Mouse (Mus musculus) midbrain, embryonic 14.5 days (tissue): ENCODE measurements around the gene Eno2. TPM values are rescaled to one million over a fixed set of nuclear protein-coding genes. Genes with fewer than 3 reads are reported as not detected.
A peak's percentile ranks its signal among the peaks of the same experiment; 100 is the strongest.
"Not testable (repeated sequence)": the region's sequence is repeated elsewhere in the genome, so short reads cannot be mapped to it uniquely, and the experiment has no call there.

Experiments used
- ATAC-seq: fragments of 200-750 bp; cut with Nextera tagmentation; 2 replicates; pipeline ENCODE4 v1.8.0; 2017; ENCODE audit warnings: moderate number of reproducible peaks, moderate library complexity; ENCODE audit not compliant: low FRiP score, low TSS enrichment
- DNase-seq: peaks from one replicate; pipeline ENCODE4 v3.0.0-alpha.2; 2015
- H3K27ac ChIP-seq: fragments of 300-500 bp; sonication (generic); replicated peaks from 2 replicates; pipeline ENCODE4 v1.5.1; 2014; ENCODE audit warnings: mild to moderate bottlenecking, low read depth, low read length, moderate library complexity
- H3K27me3 ChIP-seq: fragments of 300-500 bp; sonication (generic); 2 replicates; pipeline ENCODE4 v1.6.1; 2014; ENCODE audit warnings: low read length, control low read depth, mixed read lengths; ENCODE audit not compliant: control insufficient read depth, insufficient read depth
- H3K36me3 ChIP-seq: fragments of 300-500 bp; sonication (generic); 2 replicates; pipeline ENCODE4 v1.6.1; 2014; ENCODE audit warnings: low read length, control low read depth; ENCODE audit not compliant: control insufficient read depth, insufficient read depth
- H3K4me1 ChIP-seq: fragments of 300-500 bp; sonication (generic); 2 replicates; pipeline ENCODE4 v1.6.1; 2014; ENCODE audit warnings: mild to moderate bottlenecking, antibody characterized with exemption, low read length, control low read depth; ENCODE audit not compliant: control insufficient read depth, insufficient read depth
- H3K4me2 ChIP-seq: fragments of 300-500 bp; sonication (generic); 2 replicates; pipeline ENCODE4 v1.6.1; 2014; ENCODE audit warnings: mild to moderate bottlenecking, low read length, moderate library complexity
- H3K4me3 ChIP-seq: fragments of 300-500 bp; sonication (generic); replicated peaks from 2 replicates; pipeline ENCODE4 v1.5.1; 2014; ENCODE audit warnings: low read depth, low read length
- H3K9ac ChIP-seq: fragments of 300-500 bp; sonication (generic); replicated peaks from 2 replicates; pipeline ENCODE4 v1.6.1; 2014; ENCODE audit warnings: mild to moderate bottlenecking, low read length, moderate library complexity
- H3K9me3 ChIP-seq: fragments of 300-500 bp; sonication (generic); 2 replicates; pipeline ENCODE4 v1.6.1; 2016; ENCODE audit warnings: low read length, control low read depth, mixed read lengths; ENCODE audit not compliant: control insufficient read depth
- WGBS: fragments of 180-500 bp; shearing (Covaris S2); extraction: QIAGEN DNeasy Blood & Tissue Kit; methylation state at CpG from one replicate; pipeline ENCODE4 v1.1.7; 2014; 5-methylcytosine and 5-hydroxymethylcytosine counted together
- polyA plus RNA-seq: library from polyadenylated mRNA; unstranded; fragments of >200 nt; fragmentation: Nextera tagmentation; extraction: Ambion mirVana; gene quantifications from 2 replicates; pipeline ENCODE4 v1.2.1, GENCODE M21; 2014

Gene Eno2
- polyA plus RNA-seq, 1 experiment from 2014 or later, result 64.3 TPM

DNA sequence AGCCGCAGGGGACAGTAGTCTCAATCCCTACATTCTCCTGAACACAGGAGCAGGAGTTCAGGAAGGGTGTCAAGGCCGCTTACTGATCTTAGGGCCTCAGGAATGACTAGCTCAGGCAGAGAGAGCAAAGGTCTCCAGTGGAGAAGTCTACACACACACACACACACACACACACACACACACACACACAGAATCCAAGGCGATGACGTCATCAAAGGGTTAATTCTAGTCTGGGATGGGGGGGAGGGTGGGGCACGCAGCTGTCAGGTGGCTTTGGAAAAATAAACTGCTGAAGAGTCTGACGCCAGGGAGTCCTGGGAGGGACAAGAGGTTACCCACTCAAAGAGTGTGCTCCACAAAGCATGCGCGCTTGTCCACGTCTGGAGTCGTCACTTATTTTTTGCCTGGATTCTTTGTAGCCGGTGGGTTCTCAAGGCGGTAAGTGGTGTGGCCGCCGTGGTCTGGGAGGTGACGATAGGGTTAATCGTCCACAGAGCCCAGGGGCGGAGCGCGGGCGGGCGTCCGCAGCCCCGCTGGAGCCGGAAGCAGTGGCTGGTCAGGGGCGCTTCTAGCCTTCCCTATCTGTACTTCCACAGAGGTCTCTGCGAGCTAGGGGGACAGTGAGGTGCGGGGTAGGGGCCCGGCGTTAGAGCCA lies 39.0 kb upstream of the Eno2 start, which contains the start of gene Spsb2:
Gene Spsb2, plus strand, starts transcription at position 304 of the 655 bp plus-strand sequence.
- Histone ChIP-seq H3K27ac (peak within 1 kb of the TSS; percentile 77), H3K27me3 (no peaks in the 10 kb centered on the region), H3K9me3 (no peaks in the 10 kb centered on the region), H3K4me2 (peak within 1 kb of the TSS; percentile 92), H3K4me3 (peak within 1 kb of the TSS; percentile 44), H3K9ac (peak within 1 kb of the TSS; percentile 55), H3K36me3 (peaks cover 13% of the 10 kb centered on the region), H3K4me1 (peaks cover 45% of the 10 kb centered on the region)
- 4% methylated on average over 29 of the region's 29 CpGs for WGBS
- ATAC-seq (peak; percentile 31; the same call in 1 of the 2 replicates), DNase-seq (peak; percentile 79)

GRCm38 (mm10) chr6:124807986-124808357 lies 38.5 kb upstream of the Eno2 start:
- Histone ChIP-seq H3K4me2 (peak overlapping the region; percentile 92), H3K27ac (0 out of 2 replicates have a peak overlapping the region, but pooled peaks have one; percentile 32), H3K36me3 (peaks cover 13% of the 10 kb centered on the region), H3K9me3 (no peaks in the 10 kb centered on the region), H3K27me3 (no peaks in the 10 kb centered on the region), H3K4me3 (no peak overlapping the region), H3K9ac (no peak overlapping the region), H3K4me1 (peaks cover 40% of the 10 kb centered on the region)
- ATAC-seq (no peak), DNase-seq (no peak)
- WGBS, result 89% methylated on average over 6 of the region's 6 CpGs

DNA sequence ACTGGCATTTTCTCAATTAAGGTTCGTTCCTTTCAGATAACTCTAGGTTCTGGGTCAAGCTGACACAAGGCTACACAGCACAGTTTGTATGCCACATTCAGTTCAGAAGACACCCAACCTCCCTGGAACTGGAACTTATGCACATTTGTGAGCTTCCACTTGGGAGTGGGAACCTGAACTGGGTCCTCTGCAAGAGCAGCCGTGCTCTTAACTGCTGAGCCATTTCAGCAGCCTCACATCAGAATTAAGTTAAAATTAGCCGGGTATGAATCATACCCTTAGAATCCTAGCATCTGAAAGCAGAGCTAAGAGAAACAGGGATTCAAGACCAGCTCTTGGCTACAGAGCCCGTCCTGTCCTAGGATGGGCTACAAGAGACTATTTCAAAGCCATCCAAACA lies 37.9 kb upstream of the Eno2 start:
- Histone ChIP-seq H3K4me2 (no peak overlapping the region), H3K36me3 (peaks cover 13% of the 10 kb centered on the region), H3K27ac (no peak overlapping the region), H3K9ac (no peak overlapping the region), H3K9me3 (no peaks in the 10 kb centered on the region), H3K4me3 (no peak overlapping the region), H3K27me3 (no peaks in the 10 kb centered on the region), H3K4me1 (peaks cover 34% of the 10 kb centered on the region)
- DNase-seq (no peak), ATAC-seq (no peak)
- 90% methylated on average over 4 of the region's 4 CpGs for WGBS

GRCm38 (mm10) chr6:124806446-124807140 lies 37.1 kb upstream of the Eno2 start:
- peaks cover 7% of the 10 kb centered on the region for H3K36me3 ChIP-seq
- H3K4me1 ChIP-seq, result peaks cover 30% of the 10 kb centered on the region
- H3K27me3 ChIP-seq, result no peaks in the 10 kb centered on the region
- peak overlapping the region; percentile 73 for H3K4me2 ChIP-seq
- no peak for ATAC-seq
- no peaks in the 10 kb centered on the region for H3K9me3 ChIP-seq
- 76% methylated on average over 7 of the region's 7 CpGs for WGBS
- no peak for DNase-seq
- H3K9ac ChIP-seq, result no peak overlapping the region; the same call in 1 of the 2 replicates
- H3K27ac ChIP-seq, result peak overlapping the region; percentile 77
- no peak overlapping the region for H3K4me3 ChIP-seq

DNA sequence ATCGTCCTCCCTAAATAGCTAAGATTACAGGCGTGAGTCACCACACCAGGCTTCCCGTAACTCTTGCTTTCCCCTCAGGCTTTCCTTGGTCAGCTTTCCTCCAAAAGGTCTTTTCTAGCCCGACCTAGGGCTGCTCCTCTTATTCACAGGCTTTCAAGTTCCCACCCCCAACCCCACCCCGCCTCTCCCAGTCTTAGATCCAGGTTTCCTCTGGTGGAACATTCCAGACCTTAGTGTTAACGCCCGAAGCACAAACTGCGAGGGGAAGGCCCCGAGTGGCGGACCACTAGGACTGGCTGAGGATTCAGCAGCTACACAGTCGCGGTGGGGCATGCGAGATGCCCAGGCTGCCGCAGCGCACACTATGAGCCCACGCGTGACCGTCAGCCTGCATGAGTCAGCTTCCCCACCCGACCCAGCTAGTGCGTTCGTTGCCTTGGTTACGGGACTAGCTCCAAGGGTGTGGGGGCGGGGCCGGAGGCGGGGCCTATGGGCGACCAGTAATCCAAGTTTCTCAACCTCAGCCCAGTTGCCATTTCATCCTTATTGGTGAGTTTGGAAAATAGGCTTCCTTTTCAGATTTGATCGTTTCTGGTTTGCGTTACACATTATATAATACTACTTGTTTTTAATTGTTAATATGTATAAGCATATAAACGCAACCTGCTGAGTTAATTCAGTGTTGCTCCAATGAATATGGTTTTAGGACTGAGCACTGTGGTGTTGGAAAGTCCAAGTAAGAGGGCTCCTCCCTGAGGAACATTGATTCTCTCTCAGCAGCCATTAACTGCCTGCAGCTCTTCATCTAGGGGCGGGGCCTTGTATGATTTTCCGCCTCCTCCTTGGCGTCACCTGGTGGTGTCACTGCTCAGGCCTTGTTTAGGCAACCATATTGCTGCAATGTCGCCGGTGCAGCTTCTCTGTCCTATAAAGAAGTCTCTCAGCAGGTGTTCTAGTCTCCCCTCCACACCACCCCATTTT lies 36.2 kb upstream of the Eno2 start:
- Histone ChIP-seq H3K27me3 (no peaks in the 10 kb centered on the region), H3K9me3 (no peaks in the 10 kb centered on the region), H3K27ac (peak overlapping the region; percentile 77), H3K4me1 (peaks cover 30% of the 10 kb centered on the region), H3K36me3 (peaks cover 4% of the 10 kb centered on the region; the same call in 1 of the 2 replicates), H3K4me2 (peak overlapping the region; percentile 73), H3K4me3 (peak overlapping the region; percentile 39), H3K9ac (peak overlapping the region; percentile 56)
- peak; percentile 96 for DNase-seq
- ATAC-seq, result peak; percentile 88
- 3% methylated on average over 34 of the region's 34 CpGs for WGBS

DNA sequence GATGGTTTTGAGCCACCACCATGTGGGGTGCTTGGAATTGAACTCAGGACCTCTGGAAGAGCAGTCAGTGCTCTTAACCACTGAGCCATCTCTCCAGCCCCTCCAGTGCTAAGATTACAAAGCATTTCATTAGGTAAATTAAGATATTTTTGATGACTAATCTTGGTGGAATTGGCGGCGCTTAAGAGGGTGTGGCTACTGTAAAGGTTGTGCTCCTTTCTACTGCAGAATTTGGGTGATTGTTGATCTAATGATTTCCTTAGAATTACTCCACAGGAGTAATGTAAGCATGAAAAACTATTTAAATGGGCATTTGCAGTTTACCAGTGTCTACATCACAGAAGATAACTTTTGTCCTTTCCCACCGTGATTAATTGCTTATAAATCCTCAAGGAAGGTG lies 34.9 kb upstream of the Eno2 start:
- Histone ChIP-seq H3K4me1 (peaks cover 24% of the 10 kb centered on the region), H3K36me3 (no peaks in the 10 kb centered on the region), H3K27ac (no peak overlapping the region), H3K4me3 (no peak overlapping the region), H3K9me3 (no peaks in the 10 kb centered on the region), H3K27me3 (no peaks in the 10 kb centered on the region), H3K9ac (no peak overlapping the region), H3K4me2 (no peak overlapping the region)
- ATAC-seq (no peak), DNase-seq (no peak)
- WGBS, result 90% methylated on average over 3 of the region's 3 CpGs

DNA sequence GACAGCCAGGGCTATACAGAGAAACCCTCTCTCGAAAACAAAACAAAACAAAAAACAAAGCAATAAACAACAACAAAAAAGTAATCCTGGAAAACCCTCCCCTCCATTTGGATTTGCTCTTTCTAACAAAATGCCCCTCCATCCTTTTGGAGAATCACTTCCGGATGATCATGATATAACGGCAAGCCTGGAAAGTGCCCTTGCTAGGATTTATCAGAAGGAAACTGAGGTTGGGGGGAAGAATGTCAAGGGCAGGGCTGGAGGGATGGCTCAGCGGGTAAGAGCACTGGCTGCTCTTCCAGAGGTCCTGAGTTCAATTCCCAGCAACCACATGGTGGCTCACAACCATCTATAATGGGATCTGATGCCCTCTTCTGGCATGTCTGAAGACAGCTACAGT lies 34.2 kb upstream of the Eno2 start:
- not testable (repeated sequence) for H3K27me3 ChIP-seq, ATAC-seq, H3K9ac ChIP-seq, H3K27ac ChIP-seq, H3K4me2 ChIP-seq, H3K4me3 ChIP-seq, H3K36me3 ChIP-seq, DNase-seq, H3K9me3 ChIP-seq
- H3K4me1 ChIP-seq, result peaks cover 17% of the 10 kb centered on the region
- 90% methylated on average over 4 of the region's 4 CpGs for WGBS

- Histone ChIP-seq H3K4me1 (peaks cover 14% of the 10 kb centered on the region), H3K4me3 (no peak overlapping the region), H3K27ac (no peak overlapping the region), H3K9me3 (no peaks in the 10 kb centered on the region), H3K4me2 (no peak overlapping the region), H3K9ac (no peak overlapping the region), H3K36me3 (no peaks in the 10 kb centered on the region), H3K27me3 (no peaks in the 10 kb centered on the region)
- 74% methylated on average over 3 of the region's 3 CpGs for WGBS
- no peak for DNase-seq
- ATAC-seq, result no peak
Observed at GRCm38 (mm10) chr6:124803061-124803460, 33.6 kb upstream of the Eno2 start.
